Mouse (Mus musculus) heart, embryonic 10.5 days (tissue): Measurements from ENCODE around the gene Cd274. TPM values are rescaled to one million over a fixed set of nuclear protein-coding genes. Genes with fewer than 3 reads are reported as not detected.
"Not testable (repeated sequence)": the region's sequence is repeated elsewhere in the genome, so short reads cannot be mapped to it uniquely, and the experiment has no call there.

Experiments used
- DNase-seq: peaks from one replicate; pipeline ENCODE4 v3.0.0-alpha.2; 2017; ENCODE audit warnings: low spot score
- H3K27ac ChIP-seq: fragments of 300-500 bp; sonication (generic); 2 replicates; pipeline ENCODE4 v1.5.1; 2016; ENCODE audit warnings: mild to moderate bottlenecking
- H3K27me3 ChIP-seq: fragments of 300-500 bp; sonication (generic); 2 replicates; pipeline ENCODE4 v1.6.1; 2016; ENCODE audit warnings: mild to moderate bottlenecking; ENCODE audit not compliant: poor library complexity, insufficient read depth, severe bottlenecking
- H3K36me3 ChIP-seq: fragments of 300-500 bp; sonication (generic); 2 replicates; pipeline ENCODE4 v1.6.1; 2016; ENCODE audit warnings: mild to moderate bottlenecking, moderate library complexity
- H3K4me1 ChIP-seq: fragments of 300-500 bp; sonication (generic); 2 replicates; pipeline ENCODE4 v1.6.1; 2016; ENCODE audit warnings: mild to moderate bottlenecking
- H3K4me3 ChIP-seq: fragments of 300-500 bp; sonication (generic); 2 replicates; pipeline ENCODE4 v1.5.1; 2016; ENCODE audit warnings: mild to moderate bottlenecking, moderate library complexity
- H3K9me3 ChIP-seq: fragments of 300-500 bp; sonication (generic); 2 replicates; pipeline ENCODE4 v1.6.1; 2016; ENCODE audit warnings: mild to moderate bottlenecking, moderate library complexity
- WGBS: fragments of 180-500 bp; shearing (Covaris S2); methylation state at CpG from one replicate; pipeline ENCODE4 v1.1.7; 2016; 5-methylcytosine and 5-hydroxymethylcytosine counted together
- polyA plus RNA-seq: library from polyadenylated mRNA; unstranded; fragments of >200 nt; fragmentation: Nextera tagmentation; extraction: Ambion mirVana; gene quantifications from 2 replicates; pipeline ENCODE4 v1.2.1, GENCODE M21; 2016

The Cd274 gene
- polyA plus RNA-seq, 1 experiment from 2014 or later: 0.41 TPM

DNA sequence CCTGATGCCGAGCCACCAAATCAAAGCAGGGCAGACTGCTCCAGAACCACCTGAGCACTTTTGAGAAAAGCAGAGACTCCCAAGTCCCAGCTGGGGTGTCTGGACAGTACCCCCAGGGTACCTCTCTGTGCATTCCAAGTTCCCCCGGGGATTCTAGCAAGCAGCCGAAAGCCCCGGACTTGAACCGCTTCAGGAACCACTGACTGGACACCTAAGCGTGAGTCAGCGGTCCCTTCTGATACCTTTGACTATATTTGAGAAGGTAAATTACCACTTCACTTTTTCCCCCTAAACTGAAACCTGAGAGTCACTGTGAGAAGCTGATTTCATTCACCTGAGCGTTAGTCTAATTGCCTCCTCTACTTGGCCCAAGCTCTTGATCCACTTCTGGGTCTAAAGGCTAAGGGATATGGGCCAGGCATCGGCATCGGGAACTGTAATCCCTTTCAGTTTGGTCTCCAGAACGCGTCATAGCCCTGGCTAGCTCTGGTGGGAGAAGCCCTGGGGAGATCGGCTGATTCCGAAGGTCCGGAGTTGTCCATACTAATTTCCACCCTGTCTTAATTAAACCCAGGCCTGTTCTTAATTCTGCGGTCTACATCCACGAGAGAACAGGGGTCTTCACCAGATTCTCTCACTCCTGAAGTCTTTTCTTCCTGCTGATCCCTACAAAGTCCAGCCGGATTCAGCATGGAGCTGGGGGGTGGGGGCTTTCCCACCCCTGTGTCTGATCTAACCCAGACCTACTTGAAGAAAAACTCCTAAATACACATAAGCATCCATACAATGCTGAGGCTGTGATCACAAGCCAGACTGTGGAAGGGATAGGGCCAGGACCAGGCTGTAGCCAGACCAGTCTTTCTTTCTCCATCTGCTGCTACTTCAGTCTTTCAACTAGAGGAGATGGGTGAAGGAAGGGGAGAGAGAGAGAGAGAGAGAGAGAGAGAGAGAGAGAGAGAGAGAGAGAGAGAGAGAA, 39.1 kb downstream of the Cd274 start:
- Histone ChIP-seq H3K27ac (no peak overlapping the region), H3K4me3 (no peak overlapping the region), H3K27me3 (no peaks in the 10 kb centered on the region), H3K4me1 (0 out of 2 replicates have a peak, but pooled peaks cover 3% of the 10 kb centered on the region), H3K9me3 (no peaks in the 10 kb centered on the region), H3K36me3 (no peaks in the 10 kb centered on the region)
- DNase-seq: no peak
- WGBS: 79% methylated on average over 18 of the region's 18 CpGs

DNA sequence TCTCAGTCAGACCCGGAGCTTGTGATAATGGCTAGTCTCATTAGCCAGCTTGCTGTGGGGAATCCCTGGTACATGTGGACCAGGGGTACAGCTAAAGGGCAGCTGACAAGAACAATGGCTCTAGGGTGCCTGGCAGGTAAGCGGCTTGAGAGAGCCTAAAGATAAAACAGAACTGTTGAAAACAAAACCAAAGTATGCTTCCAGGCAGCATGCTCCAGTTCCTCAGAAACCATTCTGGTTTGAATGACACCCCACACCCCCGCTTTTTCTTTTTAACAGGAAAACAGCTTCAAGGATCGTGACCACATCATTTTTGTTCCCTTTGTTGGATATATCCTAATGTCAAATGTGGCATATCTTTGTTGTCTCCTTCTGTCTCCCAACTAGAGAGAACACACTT, 43.4 kb downstream of the Cd274 start, which contains the start of gene Pdcd1lg2:
TSS of gene Pdcd1lg2 (plus strand) at position 301 of the 400 bp plus-strand sequence.
- no peaks in the 10 kb centered on the region for H3K36me3 ChIP-seq
- no peak for DNase-seq
- WGBS: 84% methylated on average over 4 of the region's 4 CpGs

DNA sequence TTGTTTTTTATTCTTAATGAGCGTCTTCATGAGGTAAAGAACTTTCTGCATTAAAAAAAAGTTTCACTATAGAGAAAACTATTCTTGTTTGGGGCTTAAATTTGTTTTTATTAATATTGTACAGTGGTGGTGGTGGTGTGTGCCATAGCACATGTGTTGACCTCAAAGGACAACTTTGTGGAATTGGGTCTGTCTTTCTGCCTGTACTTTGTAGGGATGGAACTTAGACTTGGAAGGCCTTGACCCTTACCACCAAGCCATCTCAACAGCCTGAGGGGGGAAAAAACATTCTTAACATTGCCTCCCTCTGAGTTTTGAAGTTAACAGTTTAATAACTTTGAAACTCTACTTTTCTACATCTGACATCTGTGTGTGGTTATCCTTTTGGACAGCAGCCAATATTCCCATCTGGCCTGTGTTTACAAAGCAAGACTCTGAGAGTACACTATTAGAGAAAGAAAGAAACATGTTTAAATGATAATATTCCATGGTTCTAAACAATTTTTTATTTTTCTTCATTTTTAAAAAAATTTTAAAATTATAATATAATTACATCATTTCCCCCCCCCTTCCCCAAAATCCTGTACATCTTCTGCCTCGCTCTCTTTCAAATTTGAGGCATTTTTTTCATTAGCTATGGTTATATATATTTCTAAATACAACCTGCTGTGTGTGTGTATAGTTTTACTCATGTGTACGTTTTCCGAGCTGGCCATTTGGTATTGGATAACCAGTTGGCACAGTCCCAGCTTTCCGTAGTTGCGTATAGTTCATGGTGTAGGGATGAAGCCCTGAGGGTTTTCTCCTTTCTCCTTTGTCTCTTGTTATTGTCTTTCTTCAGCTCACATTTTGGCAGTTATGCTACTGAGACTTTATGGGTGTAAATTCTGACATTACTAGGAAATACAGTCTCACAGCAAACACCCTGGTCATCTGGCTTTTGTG, 45.5 kb downstream of the Cd274 start:
- DNase-seq: no peak
- Histone ChIP-seq H3K9me3 (no peaks in the 10 kb centered on the region), H3K27ac (no peak overlapping the region), H3K4me3 (no peak overlapping the region), H3K36me3 (no peaks in the 10 kb centered on the region), H3K4me1 (peaks cover 3% of the 10 kb centered on the region; the same call in 1 of the 2 replicates), H3K27me3 (no peaks in the 10 kb centered on the region)
- WGBS: 88% methylated on average over 6 of the region's 6 CpGs

More for the DNA sequence above, 43.4 kb downstream of the Cd274 start, which contains the start of gene Pdcd1lg2:
- H3K27me3 ChIP-seq: no peaks in the 10 kb centered on the region
- 0 out of 2 replicates have a peak, but pooled peaks cover 3% of the 10 kb centered on the region for H3K4me1 ChIP-seq
- no peak within 1 kb of the TSS for H3K4me3 ChIP-seq
- H3K27ac ChIP-seq: no peak within 1 kb of the TSS
- H3K9me3 ChIP-seq: no peaks in the 10 kb centered on the region

DNA sequence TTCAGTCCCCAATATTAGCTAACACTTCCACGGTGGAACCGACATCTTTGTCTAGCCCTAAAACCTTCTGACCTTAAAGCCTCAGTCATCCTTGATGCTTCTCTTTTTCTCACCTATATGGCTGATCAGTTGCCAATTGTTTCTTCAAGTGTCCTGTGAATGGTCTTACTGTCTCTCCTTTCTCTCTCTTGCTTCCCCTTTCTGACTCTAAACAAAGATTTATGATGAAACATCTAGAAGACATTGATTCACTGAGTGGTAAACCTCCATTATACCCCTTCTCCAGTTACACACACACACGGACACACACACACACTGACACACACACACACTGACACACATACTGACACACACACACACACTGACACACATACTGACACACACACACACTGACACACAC, 47.3 kb downstream of the Cd274 start:
- 87% methylated on average over 3 of the region's 3 CpGs for WGBS
- Histone ChIP-seq H3K4me1 (peaks cover 11% of the 10 kb centered on the region; the same call in 1 of the 2 replicates), H3K9me3 (no peaks in the 10 kb centered on the region), H3K36me3 (no peaks in the 10 kb centered on the region), H3K27me3 (no peaks in the 10 kb centered on the region), H3K27ac (no peak overlapping the region), H3K4me3 (no peak overlapping the region)
- no peak for DNase-seq

DNA sequence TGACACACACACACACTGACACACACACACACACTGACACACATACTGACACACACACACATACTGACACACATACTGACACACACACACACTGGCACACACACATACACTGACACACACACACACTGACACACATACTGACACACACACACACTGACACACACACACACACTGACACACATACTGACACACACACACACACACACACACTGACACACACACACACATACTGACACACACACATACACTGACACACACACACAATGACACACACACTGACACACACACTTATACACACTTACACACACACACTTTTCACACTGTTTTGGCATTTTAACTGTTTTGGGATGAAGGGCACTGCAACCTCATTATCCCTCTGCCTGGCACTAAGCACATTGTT, 47.7 kb downstream of the Cd274 start:
- DNase-seq, H3K36me3 ChIP-seq: not testable (repeated sequence)

DNA sequence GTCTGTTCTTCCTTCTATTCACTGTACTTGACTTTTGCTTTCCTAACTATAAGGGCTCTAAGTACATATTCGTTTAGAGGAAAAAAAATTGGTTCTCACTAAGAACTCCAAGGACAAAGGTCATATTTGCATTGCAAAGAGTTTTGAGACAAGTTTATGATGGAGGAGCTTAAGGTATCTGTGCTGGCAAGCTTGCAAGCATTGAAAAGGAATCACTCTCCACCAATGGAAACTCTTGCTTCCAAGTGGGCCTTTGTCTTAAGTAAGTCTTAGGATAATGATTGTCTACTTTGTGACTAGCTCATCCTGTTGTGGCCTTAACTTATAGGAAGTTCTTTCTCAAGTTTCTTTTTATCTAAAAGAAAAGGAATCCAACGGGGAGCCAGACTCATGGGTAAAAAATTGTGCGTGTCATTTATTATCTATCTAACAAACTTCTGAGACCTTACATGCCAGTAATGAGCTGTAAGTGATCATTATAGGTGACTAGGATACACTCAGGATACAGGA, 49.2 kb downstream of the Cd274 start:
- DNase-seq: no peak
- Histone ChIP-seq H3K4me1 (peaks cover 11% of the 10 kb centered on the region; the same call in 1 of the 2 replicates), H3K9me3 (no peaks in the 10 kb centered on the region), H3K27ac (no peak overlapping the region), H3K36me3 (no peaks in the 10 kb centered on the region), H3K4me3 (no peak overlapping the region), H3K27me3 (no peaks in the 10 kb centered on the region)
- 60% methylated on average over 3 of the region's 3 CpGs for WGBS

More for the DNA sequence above, 47.7 kb downstream of the Cd274 start:
- H3K9me3 ChIP-seq, H3K4me3 ChIP-seq, H3K27me3 ChIP-seq, H3K27ac ChIP-seq: not testable (repeated sequence)
- H3K4me1 ChIP-seq: peaks cover 11% of the 10 kb centered on the region; the same call in 1 of the 2 replicates

DNA sequence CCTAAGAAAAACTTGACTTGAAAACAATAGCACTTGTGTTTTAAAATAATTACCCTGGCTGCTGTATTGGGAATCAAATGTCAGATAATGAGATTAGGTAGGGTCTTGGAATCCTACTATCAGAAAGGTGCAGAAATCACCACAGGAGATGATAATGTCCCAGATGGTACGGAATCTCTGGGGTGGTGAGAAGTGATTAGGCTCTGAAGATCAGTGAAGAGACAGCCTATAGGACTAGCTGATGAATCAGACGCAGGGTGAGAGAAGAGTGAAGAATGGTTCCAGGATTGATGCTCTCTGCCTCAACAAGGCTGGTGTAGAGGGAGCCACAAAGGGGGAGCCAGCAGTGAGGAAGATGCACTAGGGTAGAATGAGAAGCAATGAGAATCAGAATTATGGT, 49.9 kb downstream of the Cd274 start:
- no peaks in the 10 kb centered on the region for H3K27me3 ChIP-seq
- H3K4me3 ChIP-seq: no peak overlapping the region
- DNase-seq: no peak
- no peak overlapping the region for H3K27ac ChIP-seq
- 25% methylated on average over 2 of the region's 2 CpGs for WGBS
- H3K4me1 ChIP-seq: peaks cover 11% of the 10 kb centered on the region; the same call in 1 of the 2 replicates
- no peaks in the 10 kb centered on the region for H3K9me3 ChIP-seq
- H3K36me3 ChIP-seq: no peaks in the 10 kb centered on the region

DNA sequence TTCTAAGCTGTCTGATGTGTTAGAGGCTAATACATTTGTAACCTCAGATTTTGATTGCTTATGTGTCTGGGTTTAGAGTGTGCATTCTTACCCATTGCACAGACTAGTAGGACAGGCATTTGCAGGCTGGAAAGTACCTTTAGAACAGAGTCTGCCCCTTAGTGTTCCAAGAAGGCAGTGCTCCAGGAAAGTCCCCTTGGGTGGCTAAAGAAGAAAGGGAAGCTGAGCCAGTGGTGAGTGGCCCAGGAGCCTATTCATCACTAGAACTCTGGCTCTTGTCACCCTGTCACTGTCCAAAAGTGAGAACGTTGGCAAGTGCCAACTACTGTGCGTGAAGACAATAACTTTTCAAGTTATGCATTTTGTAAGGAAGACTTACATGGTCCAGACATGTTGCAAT, 50.6 kb downstream of the Cd274 start:
- 39% methylated on average over 2 of the region's 2 CpGs for WGBS
- H3K27me3 ChIP-seq: no peaks in the 10 kb centered on the region
- H3K4me1 ChIP-seq: peaks cover 11% of the 10 kb centered on the region; the same call in 1 of the 2 replicates
- H3K27ac ChIP-seq: no peak overlapping the region
- no peaks in the 10 kb centered on the region for H3K9me3 ChIP-seq
- DNase-seq: no peak
- H3K36me3 ChIP-seq: no peaks in the 10 kb centered on the region
- H3K4me3 ChIP-seq: no peak overlapping the region

DNA sequence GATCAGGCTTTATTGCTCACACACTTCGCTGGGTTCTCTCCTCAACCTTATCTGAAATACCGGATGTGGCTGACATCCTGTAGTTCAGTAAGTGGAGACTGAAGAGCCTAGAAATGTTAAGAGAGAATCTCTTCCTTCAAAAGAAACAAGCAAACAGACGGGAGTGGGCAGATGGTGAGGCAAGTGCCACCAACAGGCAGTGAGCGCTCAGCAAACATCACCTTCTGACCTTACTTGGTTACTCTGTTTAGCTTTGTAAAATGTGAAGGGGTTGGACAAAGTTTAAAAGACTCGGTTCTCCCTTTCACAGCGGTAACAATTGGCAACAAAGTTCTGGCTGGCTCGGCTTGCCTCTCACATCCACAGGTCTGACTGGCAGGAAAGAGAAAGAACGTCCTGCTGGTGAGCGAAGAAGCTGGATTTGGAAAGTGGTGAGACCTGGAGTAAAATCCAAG, 51.4 kb downstream of the Cd274 start:
- Histone ChIP-seq H3K4me1 (peaks cover 11% of the 10 kb centered on the region; the same call in 1 of the 2 replicates), H3K4me3 (no peak overlapping the region), H3K27ac (peak overlapping the region; percentile 37), H3K9me3 (no peaks in the 10 kb centered on the region), H3K36me3 (no peaks in the 10 kb centered on the region), H3K27me3 (no peaks in the 10 kb centered on the region)
- 23% methylated on average over 9 of the region's 9 CpGs for WGBS
- no peak for DNase-seq

DNA sequence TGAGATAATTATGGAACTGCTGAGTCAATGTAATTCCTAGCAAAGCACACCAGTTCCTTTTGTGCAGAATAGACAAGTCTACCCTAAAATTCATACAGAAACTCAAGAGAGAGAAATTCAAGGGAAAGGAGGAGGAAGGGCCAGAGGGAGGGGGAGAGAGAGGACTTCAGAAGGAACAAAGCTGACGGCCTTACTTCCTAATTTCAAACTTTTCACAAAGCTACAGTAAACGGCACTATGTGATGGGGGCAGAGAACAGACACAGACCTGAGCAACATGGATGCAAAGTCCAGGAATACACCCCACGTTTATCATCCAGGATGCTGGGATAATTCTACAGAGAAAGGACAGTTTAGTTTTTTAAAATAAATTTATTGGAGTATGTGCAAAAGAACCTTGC, 52.3 kb downstream of the Cd274 start:
- WGBS: 65% methylated on average over 3 of the region's 3 CpGs
- H3K36me3 ChIP-seq: no peaks in the 10 kb centered on the region

DNA sequence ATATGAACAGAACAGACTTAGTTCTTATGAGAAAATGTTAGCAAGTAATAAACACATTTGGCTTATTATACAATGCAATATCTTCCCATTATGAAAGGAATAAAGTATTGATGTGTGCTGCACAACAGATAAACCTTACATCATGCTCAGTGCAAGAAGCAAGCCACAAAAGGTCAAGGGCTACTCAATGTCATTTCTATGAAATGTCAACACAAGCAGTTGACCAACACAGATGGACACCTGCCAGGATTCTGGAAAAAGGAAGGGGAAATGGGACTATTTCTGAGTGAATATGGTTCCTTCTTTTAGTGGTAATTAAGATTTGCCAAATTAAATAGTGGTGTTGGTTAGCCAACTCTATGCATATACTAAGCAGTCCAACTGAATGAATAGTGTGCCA, 52.7 kb downstream of the Cd274 start:
- H3K9me3 ChIP-seq: no peaks in the 10 kb centered on the region
- no peak overlapping the region for H3K4me3 ChIP-seq
- H3K27me3 ChIP-seq: no peaks in the 10 kb centered on the region
- H3K27ac ChIP-seq: no peak overlapping the region
- no peak for DNase-seq
- peaks cover 11% of the 10 kb centered on the region; the same call in 1 of the 2 replicates for H3K4me1 ChIP-seq
- H3K36me3 ChIP-seq: no peaks in the 10 kb centered on the region

More for the DNA sequence above, 52.3 kb downstream of the Cd274 start:
- Histone ChIP-seq H3K4me3 (no peak overlapping the region), H3K27me3 (no peaks in the 10 kb centered on the region), H3K9me3 (no peaks in the 10 kb centered on the region), H3K4me1 (peaks cover 11% of the 10 kb centered on the region; the same call in 1 of the 2 replicates), H3K27ac (no peak overlapping the region)
- no peak for DNase-seq

DNA sequence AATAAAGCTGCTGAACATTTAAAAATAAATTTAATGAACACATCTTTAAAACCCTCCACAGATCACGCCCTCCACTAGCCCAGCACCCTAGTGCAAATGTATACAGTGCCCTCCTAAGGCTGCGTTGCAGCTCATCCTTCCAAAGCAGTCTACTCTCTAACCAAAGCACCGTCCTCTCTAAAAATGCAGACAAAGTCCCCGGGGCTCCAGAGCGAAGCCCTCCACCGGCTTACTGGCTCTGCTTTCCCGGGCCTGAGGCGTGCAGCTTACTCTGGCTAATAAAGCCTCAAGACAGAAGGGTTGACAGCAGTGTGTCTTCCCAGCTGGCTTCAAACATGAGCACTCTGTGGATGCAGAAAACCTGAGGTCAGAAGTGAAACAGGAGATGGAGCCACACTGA, 53.1 kb downstream of the Cd274 start:
- 81% methylated on average over 8 of the region's 8 CpGs for WGBS
- no peak for DNase-seq
- H3K27me3 ChIP-seq: no peaks in the 10 kb centered on the region
- no peaks in the 10 kb centered on the region for H3K36me3 ChIP-seq
- H3K4me1 ChIP-seq: peaks cover 11% of the 10 kb centered on the region; the same call in 1 of the 2 replicates
- H3K9me3 ChIP-seq: no peaks in the 10 kb centered on the region
- H3K27ac ChIP-seq: no peak overlapping the region
- no peak overlapping the region for H3K4me3 ChIP-seq
